Mouse (Mus musculus): Measurements from ENCODE around the gene Guca2a. TPM values are rescaled to one million over a fixed set of nuclear protein-coding genes. Genes with fewer than 3 reads are reported as not detected.
A peak's percentile ranks its signal among the peaks of the same experiment; 100 is the strongest.

The Guca2a gene
- total and polyA plus RNA-seq, 2 experiments from 2014 or later, result not detected

GRCm38 (mm10) chr4:119631115-119631919 lies 6.2 kb upstream of the Guca2a start:
- Histone ChIP-seq H3K4me3 (ENCODE audit: low read length) (no peak overlapping the region), H3K4me2 (ENCODE audit: low read depth, low read length) (no peak overlapping the region), H3K9me3 (ENCODE audit: low read length) (no peaks in the 10 kb centered on the region), H3K9ac (replicated peaks; ENCODE audit: low read length) (no peak overlapping the region), H3K27me3 (ENCODE audit: insufficient read depth, low read length) (no peaks in the 10 kb centered on the region), H3K4me1 (ENCODE audit: insufficient read depth, low read length) (peaks cover 12% of the 10 kb centered on the region; the same call in 1 of the 2 replicates), H3K36me3 (ENCODE audit: insufficient read depth, low read length) (0 out of 2 replicates have a peak, but pooled peaks cover 6% of the 10 kb centered on the region), H3K27ac (no peak overlapping the region)
- peak; percentile 85 for TF ChIP-seq CTCF (IDR thresholded peaks at IDR 0.05; ENCODE audit: low read depth)
- DNase-seq (ENCODE audit: low spot score), result peak; percentile 80
- peak; percentile 64 for ATAC-seq
- 58% methylated on average over 11 of the region's 11 CpGs for WGBS

GRCm38 (mm10) chr4:119632721-119633120 lies 4.8 kb upstream of the Guca2a start:
- Histone ChIP-seq H3K9ac (replicated peaks; ENCODE audit: low read length) (no peak overlapping the region), H3K36me3 (ENCODE audit: insufficient read depth, low read length) (0 out of 2 replicates have a peak, but pooled peaks cover 6% of the 10 kb centered on the region), H3K4me1 (ENCODE audit: insufficient read depth, low read length) (peaks cover 12% of the 10 kb centered on the region; the same call in 1 of the 2 replicates), H3K4me2 (ENCODE audit: low read depth, low read length) (no peak overlapping the region), H3K9me3 (ENCODE audit: low read length) (no peaks in the 10 kb centered on the region), H3K4me3 (ENCODE audit: low read length) (no peak overlapping the region), H3K27me3 (ENCODE audit: insufficient read depth, low read length) (no peaks in the 10 kb centered on the region), H3K27ac (no peak overlapping the region)
- DNase-seq (ENCODE audit: low spot score), result no peak
- no peak for TF ChIP-seq CTCF (IDR thresholded peaks at IDR 0.05; ENCODE audit: low read depth)
- 53% methylated on average over 7 of the region's 7 CpGs for WGBS
- no peak; the same call in 1 of the 2 replicates for ATAC-seq

DNA sequence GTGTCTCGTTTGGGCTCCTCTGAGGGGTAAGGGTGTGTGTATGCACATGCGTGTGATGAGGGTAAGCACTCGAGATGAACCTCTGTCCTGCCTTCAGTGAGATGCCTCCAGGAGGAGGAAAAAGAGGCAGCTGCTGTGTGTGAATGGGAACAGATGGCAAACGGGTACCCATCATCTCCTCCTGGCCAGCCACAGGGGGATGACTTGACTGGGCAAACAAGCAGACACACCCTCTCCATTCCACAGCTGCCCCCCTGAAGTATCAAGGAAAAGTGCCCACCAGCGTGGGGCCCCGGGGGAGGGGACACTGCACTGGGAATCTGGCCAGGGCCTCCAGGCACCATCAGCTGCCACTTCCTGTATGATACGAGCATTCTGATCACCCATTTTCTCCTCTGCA lies 4.2 kb upstream of the Guca2a start:
- Histone ChIP-seq H3K27me3 (ENCODE audit: insufficient read depth, low read length) (no peaks in the 10 kb centered on the region), H3K36me3 (ENCODE audit: insufficient read depth, low read length) (0 out of 2 replicates have a peak, but pooled peaks cover 6% of the 10 kb centered on the region), H3K4me2 (ENCODE audit: low read depth, low read length) (no peak overlapping the region), H3K9me3 (ENCODE audit: low read length) (no peaks in the 10 kb centered on the region), H3K4me1 (ENCODE audit: insufficient read depth, low read length) (peaks cover 12% of the 10 kb centered on the region; the same call in 1 of the 2 replicates), H3K27ac (no peak overlapping the region), H3K4me3 (ENCODE audit: low read length) (no peak overlapping the region), H3K9ac (replicated peaks; ENCODE audit: low read length) (no peak overlapping the region)
- DNase-seq (ENCODE audit: low spot score) (peak; percentile 50), ATAC-seq (peak; percentile 44; the same call in 1 of the 2 replicates)
- WGBS, result 28% methylated on average over 7 of the region's 7 CpGs
- no peak for TF ChIP-seq CTCF (IDR thresholded peaks at IDR 0.05; ENCODE audit: low read depth)

- peaks cover 12% of the 10 kb centered on the region; the same call in 1 of the 2 replicates for H3K4me1 ChIP-seq (ENCODE audit: insufficient read depth, low read length)
- H3K4me3 ChIP-seq (ENCODE audit: low read length), result no peak overlapping the region
- H3K27me3 ChIP-seq (ENCODE audit: insufficient read depth, low read length), result no peaks in the 10 kb centered on the region
- H3K9ac ChIP-seq (replicated peaks; ENCODE audit: low read length), result no peak overlapping the region
- no peak for DNase-seq (ENCODE audit: low spot score)
- no peaks in the 10 kb centered on the region for H3K9me3 ChIP-seq (ENCODE audit: low read length)
- 0 out of 2 replicates have a peak, but pooled peaks cover 6% of the 10 kb centered on the region for H3K36me3 ChIP-seq (ENCODE audit: insufficient read depth, low read length)
- WGBS, result 64% methylated on average over 3 of the region's 3 CpGs
- no peak overlapping the region for H3K4me2 ChIP-seq (ENCODE audit: low read depth, low read length)
- no peak for TF ChIP-seq CTCF (IDR thresholded peaks at IDR 0.05; ENCODE audit: low read depth)
- H3K27ac ChIP-seq, result no peak overlapping the region
- ATAC-seq, result no peak
These were observed 3.6 kb upstream of the Guca2a start for GRCm38 (mm10) chr4:119633948-119634347.

GRCm38 (mm10) chr4:119634908-119635660 lies 2.4 kb upstream of the Guca2a start:
- DNase-seq (ENCODE audit: low spot score), result peak; percentile 25
- Histone ChIP-seq H3K27ac (no peak overlapping the region), H3K4me3 (ENCODE audit: low read length) (no peak overlapping the region), H3K9ac (replicated peaks; ENCODE audit: low read length) (no peak overlapping the region), H3K4me2 (ENCODE audit: low read depth, low read length) (no peak overlapping the region), H3K36me3 (ENCODE audit: insufficient read depth, low read length) (0 out of 2 replicates have a peak, but pooled peaks cover 1% of the 10 kb centered on the region), H3K27me3 (ENCODE audit: insufficient read depth, low read length) (no peaks in the 10 kb centered on the region), H3K9me3 (ENCODE audit: low read length) (no peaks in the 10 kb centered on the region), H3K4me1 (ENCODE audit: insufficient read depth, low read length) (peaks cover 12% of the 10 kb centered on the region; the same call in 1 of the 2 replicates)
- 61% methylated on average over 6 of the region's 6 CpGs for WGBS
- peak; percentile 17; the same call in 1 of the 2 replicates for TF ChIP-seq CTCF (IDR thresholded peaks at IDR 0.05; ENCODE audit: low read depth)
- ATAC-seq, result no peak

- ATAC-seq, result no peak
- no peak overlapping the region for H3K4me2 ChIP-seq (ENCODE audit: low read depth, low read length)
These were observed 1.8 kb upstream of the Guca2a start for GRCm38 (mm10) chr4:119635686-119636085.

More at GRCm38 (mm10) chr4:119635686-119636085, 1.8 kb upstream of the Guca2a start:
- 84% methylated on average over 8 of the region's 8 CpGs for WGBS
- Histone ChIP-seq H3K36me3 (ENCODE audit: insufficient read depth, low read length) (no peaks in the 10 kb centered on the region), H3K9me3 (ENCODE audit: low read length) (no peaks in the 10 kb centered on the region), H3K9ac (replicated peaks; ENCODE audit: low read length) (no peak overlapping the region), H3K27me3 (ENCODE audit: insufficient read depth, low read length) (no peaks in the 10 kb centered on the region), H3K4me3 (ENCODE audit: low read length) (no peak overlapping the region), H3K4me1 (ENCODE audit: insufficient read depth, low read length) (peaks cover 12% of the 10 kb centered on the region; the same call in 1 of the 2 replicates), H3K27ac (no peak overlapping the region)
- no peak for TF ChIP-seq CTCF (IDR thresholded peaks at IDR 0.05; ENCODE audit: low read depth)
- no peak for DNase-seq (ENCODE audit: low spot score)

All from hindbrain, postnatal 0 days (tissue).